Mouse (Mus musculus): Measurements from ENCODE around the gene Gm20388. TPM values are rescaled to one million over a fixed set of nuclear protein-coding genes. Genes with fewer than 3 reads are reported as not detected.
A peak's percentile ranks its signal among the peaks of the same experiment; 100 is the strongest.

The Gm20388 gene
- polyA plus RNA-seq (2014; fragmentation: Nextera tagmentation; extraction: Ambion mirVana) = not detected in 2 replicates

GRCm38 (mm10) chr8:119910547-119911257 lies at the start of gene Gm20388:
Gm20388 (plus strand) TSS chr8:119910841.
- peak within 1 kb of the TSS; percentile 86 for H3K4me3 ChIP-seq (ENCODE audit: low read depth, low read length)
- H3K4me2 ChIP-seq (ENCODE audit: low read depth, severe bottlenecking) = peak within 1 kb of the TSS; percentile 80
- DNase-seq (ENCODE audit: low spot score) (peak; percentile 92), ATAC-seq (ENCODE audit: insufficient number of reproducible peaks, low FRiP score, low TSS enrichment, low read depth) (peak; percentile 89)
- peak within 1 kb of the TSS; percentile 94 for H3K9ac ChIP-seq (ENCODE audit: low read length)
- peak within 1 kb of the TSS; percentile 82; the same call in 1 of the 2 replicates for H3K27ac ChIP-seq (replicated peaks; ENCODE audit: low read depth, low read length)
- H3K9me3 ChIP-seq (ENCODE audit: control insufficient read depth, low read length) = no peaks in the 10 kb centered on the region
- WGBS = under 1% methylated on average over 86 of the region's 97 CpGs
- H3K36me3 ChIP-seq (ENCODE audit: control insufficient read depth, insufficient read depth, low read length) = no peaks in the 10 kb centered on the region
- H3K27me3 ChIP-seq (ENCODE audit: control insufficient read depth, insufficient read depth, low read length) = no peaks in the 10 kb centered on the region
- H3K4me1 ChIP-seq (ENCODE audit: control insufficient read depth, insufficient read depth, low read length) = peaks cover 18% of the 10 kb centered on the region

- peak within 1 kb of the TSS; percentile 74 for H3K4me3 ChIP-seq (ENCODE audit: low read depth, low read length)
- peak within 1 kb of the TSS; percentile 91 for H3K4me2 ChIP-seq (ENCODE audit: low read depth, severe bottlenecking)
- 0 out of 2 replicates have a peak, but pooled peaks cover 4% of the 10 kb centered on the region for H3K4me1 ChIP-seq (ENCODE audit: control insufficient read depth, insufficient read depth, low read length)
- no peaks in the 10 kb centered on the region for H3K36me3 ChIP-seq (ENCODE audit: control insufficient read depth, insufficient read depth, low read length)
- no peaks in the 10 kb centered on the region for H3K9me3 ChIP-seq (ENCODE audit: control insufficient read depth, low read length)
- H3K27me3 ChIP-seq (ENCODE audit: control insufficient read depth, insufficient read depth, low read length) = peaks cover 7% of the 10 kb centered on the region
- WGBS = under 1% methylated on average over 35 of the region's 35 CpGs
- peak; percentile 94 for ATAC-seq (ENCODE audit: insufficient number of reproducible peaks, low FRiP score, low TSS enrichment, low read depth)
- no peak within 1 kb of the TSS for H3K27ac ChIP-seq (replicated peaks; ENCODE audit: low read depth, low read length)
- peak within 1 kb of the TSS; percentile 60 for H3K9ac ChIP-seq (ENCODE audit: low read length)
- DNase-seq (ENCODE audit: low spot score) = peak; percentile 98
Observed at GRCm38 (mm10) chr8:119861706-119862389, 48.8 kb upstream of the Gm20388 start, which contains the start of gene Klhl36. Klhl36 (plus strand) TSS chr8:119862266.

GRCm38 (mm10) chr8:119862390-119862734 lies 48.3 kb upstream of the Gm20388 start:
- ATAC-seq (ENCODE audit: insufficient number of reproducible peaks, low FRiP score, low TSS enrichment, low read depth) (peak; percentile 69; the same call in 1 of the 2 replicates), DNase-seq (ENCODE audit: low spot score) (no peak)
- peak overlapping the region; percentile 91 for H3K4me2 ChIP-seq (ENCODE audit: low read depth, severe bottlenecking)
- no peaks in the 10 kb centered on the region for H3K36me3 ChIP-seq (ENCODE audit: control insufficient read depth, insufficient read depth, low read length)
- 1% methylated on average over 13 of the region's 19 CpGs for WGBS
- peak overlapping the region; percentile 74 for H3K4me3 ChIP-seq (ENCODE audit: low read depth, low read length)
- H3K9ac ChIP-seq (ENCODE audit: low read length) = peak overlapping the region; percentile 60
- peaks cover 7% of the 10 kb centered on the region for H3K27me3 ChIP-seq (ENCODE audit: control insufficient read depth, insufficient read depth, low read length)
- H3K9me3 ChIP-seq (ENCODE audit: control insufficient read depth, low read length) = no peaks in the 10 kb centered on the region
- H3K4me1 ChIP-seq (ENCODE audit: control insufficient read depth, insufficient read depth, low read length) = 0 out of 2 replicates have a peak, but pooled peaks cover 4% of the 10 kb centered on the region
- no peak overlapping the region for H3K27ac ChIP-seq (replicated peaks; ENCODE audit: low read depth, low read length)

- H3K4me1 ChIP-seq (ENCODE audit: control insufficient read depth, insufficient read depth, low read length) = 0 out of 2 replicates have a peak, but pooled peaks cover 2% of the 10 kb centered on the region
- no peaks in the 10 kb centered on the region for H3K36me3 ChIP-seq (ENCODE audit: control insufficient read depth, insufficient read depth, low read length)
- H3K27me3 ChIP-seq (ENCODE audit: control insufficient read depth, insufficient read depth, low read length) = peaks cover 7% of the 10 kb centered on the region
- no peak for ATAC-seq (ENCODE audit: insufficient number of reproducible peaks, low FRiP score, low TSS enrichment, low read depth)
- H3K9ac ChIP-seq (ENCODE audit: low read length) = peak overlapping the region; percentile 60; the same call in 1 of the 2 replicates
- WGBS = 19% methylated on average over 6 of the region's 6 CpGs
- no peak overlapping the region for H3K27ac ChIP-seq (replicated peaks; ENCODE audit: low read depth, low read length)
- no peaks in the 10 kb centered on the region for H3K9me3 ChIP-seq (ENCODE audit: control insufficient read depth, low read length)
- DNase-seq (ENCODE audit: low spot score) = no peak
- H3K4me3 ChIP-seq (ENCODE audit: low read depth, low read length) = peak overlapping the region; percentile 74
- peak overlapping the region; percentile 91 for H3K4me2 ChIP-seq (ENCODE audit: low read depth, severe bottlenecking)
Observed at GRCm38 (mm10) chr8:119862749-119863148, 47.9 kb upstream of the Gm20388 start.

GRCm38 (mm10) chr8:119869616-119870015 lies 41.0 kb upstream of the Gm20388 start:
- no peak overlapping the region for H3K9ac ChIP-seq (ENCODE audit: low read length)
- peaks cover 6% of the 10 kb centered on the region for H3K36me3 ChIP-seq (ENCODE audit: control insufficient read depth, insufficient read depth, low read length)
- H3K9me3 ChIP-seq (ENCODE audit: control insufficient read depth, low read length) = peaks cover 5% of the 10 kb centered on the region; the same call in 1 of the 2 replicates
- H3K4me1 ChIP-seq (ENCODE audit: control insufficient read depth, insufficient read depth, low read length) = no peaks in the 10 kb centered on the region
- no peak overlapping the region for H3K27ac ChIP-seq (replicated peaks; ENCODE audit: low read depth, low read length)
- no peaks in the 10 kb centered on the region for H3K27me3 ChIP-seq (ENCODE audit: control insufficient read depth, insufficient read depth, low read length)
- DNase-seq (ENCODE audit: low spot score) = no peak
- no peak overlapping the region for H3K4me3 ChIP-seq (ENCODE audit: low read depth, low read length)
- H3K4me2 ChIP-seq (ENCODE audit: low read depth, severe bottlenecking) = no peak overlapping the region
- 77% methylated on average over 20 of the region's 20 CpGs for WGBS
- no peak for ATAC-seq (ENCODE audit: insufficient number of reproducible peaks, low FRiP score, low TSS enrichment, low read depth)

- DNase-seq (ENCODE audit: low spot score) = no peak
- Histone ChIP-seq H3K36me3 (ENCODE audit: control insufficient read depth, insufficient read depth, low read length) (peaks cover 6% of the 10 kb centered on the region), H3K27ac (replicated peaks; ENCODE audit: low read depth, low read length) (no peak overlapping the region), H3K4me1 (ENCODE audit: control insufficient read depth, insufficient read depth, low read length) (no peaks in the 10 kb centered on the region), H3K4me3 (ENCODE audit: low read depth, low read length) (no peak overlapping the region), H3K27me3 (ENCODE audit: control insufficient read depth, insufficient read depth, low read length) (no peaks in the 10 kb centered on the region), H3K9ac (ENCODE audit: low read length) (no peak overlapping the region), H3K9me3 (ENCODE audit: control insufficient read depth, low read length) (peaks cover 5% of the 10 kb centered on the region; the same call in 1 of the 2 replicates), H3K4me2 (ENCODE audit: low read depth, severe bottlenecking) (no peak overlapping the region)
- ATAC-seq (ENCODE audit: insufficient number of reproducible peaks, low FRiP score, low TSS enrichment, low read depth) = no peak
- 97% methylated on average over 1 of the region's 1 CpGs for WGBS
Observed at GRCm38 (mm10) chr8:119873181-119873580, 37.5 kb upstream of the Gm20388 start.

GRCm38 (mm10) chr8:119881301-119881700 lies 29.3 kb upstream of the Gm20388 start:
- Histone ChIP-seq H3K27ac (replicated peaks; ENCODE audit: low read depth, low read length) (no peak overlapping the region), H3K9ac (ENCODE audit: low read length) (no peak overlapping the region), H3K4me3 (ENCODE audit: low read depth, low read length) (no peak overlapping the region), H3K27me3 (ENCODE audit: control insufficient read depth, insufficient read depth, low read length) (no peaks in the 10 kb centered on the region), H3K4me1 (ENCODE audit: control insufficient read depth, insufficient read depth, low read length) (no peaks in the 10 kb centered on the region), H3K36me3 (ENCODE audit: control insufficient read depth, insufficient read depth, low read length) (no peaks in the 10 kb centered on the region), H3K4me2 (ENCODE audit: low read depth, severe bottlenecking) (no peak overlapping the region), H3K9me3 (ENCODE audit: control insufficient read depth, low read length) (no peaks in the 10 kb centered on the region)
- ATAC-seq (ENCODE audit: insufficient number of reproducible peaks, low FRiP score, low TSS enrichment, low read depth) (no peak), DNase-seq (ENCODE audit: low spot score) (no peak)
- 81% methylated on average over 6 of the region's 6 CpGs for WGBS

- DNase-seq (ENCODE audit: low spot score) = no peak
- H3K27ac ChIP-seq (replicated peaks; ENCODE audit: low read depth, low read length) = no peak overlapping the region
- no peaks in the 10 kb centered on the region for H3K36me3 ChIP-seq (ENCODE audit: control insufficient read depth, insufficient read depth, low read length)
- H3K9me3 ChIP-seq (ENCODE audit: control insufficient read depth, low read length) = no peaks in the 10 kb centered on the region
- no peak overlapping the region for H3K9ac ChIP-seq (ENCODE audit: low read length)
- no peak overlapping the region for H3K4me3 ChIP-seq (ENCODE audit: low read depth, low read length)
- H3K27me3 ChIP-seq (ENCODE audit: control insufficient read depth, insufficient read depth, low read length) = no peaks in the 10 kb centered on the region
- H3K4me2 ChIP-seq (ENCODE audit: low read depth, severe bottlenecking) = no peak overlapping the region
- WGBS = 64% methylated on average over 8 of the region's 8 CpGs
- H3K4me1 ChIP-seq (ENCODE audit: control insufficient read depth, insufficient read depth, low read length) = no peaks in the 10 kb centered on the region
- no peak for ATAC-seq (ENCODE audit: insufficient number of reproducible peaks, low FRiP score, low TSS enrichment, low read depth)
Observed at GRCm38 (mm10) chr8:119881917-119882316, 28.7 kb upstream of the Gm20388 start.
